Mouse (Mus musculus): ENCODE data around the gene Mafg. TPM values are rescaled to one million over a fixed set of nuclear protein-coding genes. Genes with fewer than 3 reads are reported as not detected.

Gene Mafg
- polyA plus RNA-seq, 1 experiment from 2014 or later, result 42.1 TPM

DNA sequence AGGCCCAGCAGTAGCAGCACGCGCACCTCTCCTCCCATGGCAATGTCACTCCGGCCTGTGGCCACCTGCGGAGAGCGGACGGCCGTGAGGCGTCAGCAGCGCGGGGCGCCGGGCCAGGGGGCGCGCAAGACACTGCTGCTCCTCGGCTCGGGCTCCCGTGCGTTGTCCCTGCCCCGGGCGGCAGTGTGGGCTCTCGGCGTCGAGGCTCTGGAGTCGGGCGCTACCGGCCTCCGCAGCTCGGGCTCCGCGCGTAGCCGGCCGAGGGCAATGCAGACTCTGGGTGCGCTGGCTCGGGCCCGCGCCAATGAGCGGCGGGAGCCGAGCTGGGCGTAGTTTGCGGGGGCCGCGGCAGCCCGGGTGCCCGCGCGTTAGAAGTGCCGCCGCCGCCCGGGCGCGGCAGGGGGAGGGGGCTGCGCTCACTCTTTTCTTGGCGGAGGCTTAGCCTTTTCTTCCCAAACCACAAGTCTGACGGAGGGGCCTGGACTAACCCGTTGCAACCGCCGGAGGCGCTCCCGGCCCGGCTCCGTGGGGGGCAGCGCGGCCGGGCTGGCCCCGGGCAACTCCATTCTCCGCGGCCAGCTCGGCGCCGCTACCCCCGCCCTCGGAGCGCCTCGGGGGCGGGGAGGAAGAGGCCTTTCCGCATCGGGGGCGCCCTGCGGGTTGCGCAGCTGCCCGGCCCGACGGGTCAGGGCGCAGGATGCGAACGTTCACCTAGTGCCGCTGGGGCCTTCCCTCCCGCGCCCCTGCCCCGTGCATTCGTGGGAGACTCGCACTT lies 27.1 kb upstream of the Mafg start:
- ATAC-seq (replicated peaks), result peak; percentile 48; the same call in 1 of the 2 replicates
- under 1% methylated on average over 92 of the region's 95 CpGs for WGBS

GRCm38 (mm10) chr11:120659509-120660300 lies 26.3 kb upstream of the Mafg start:
- no peaks in the 10 kb centered on the region for H3K36me3 ChIP-seq
- H3K27ac ChIP-seq (replicated peaks), result no peak overlapping the region
- H3K9ac ChIP-seq (replicated peaks), result no peak overlapping the region
- peak overlapping the region; percentile 52 for H3K4me2 ChIP-seq (replicated peaks)
- H3K4me1 ChIP-seq, result peaks cover 21% of the 10 kb centered on the region
- H3K4me3 ChIP-seq, result peak overlapping the region; percentile 33
- no peak for ATAC-seq (replicated peaks)
- peaks cover 70% of the 10 kb centered on the region for H3K27me3 ChIP-seq
- WGBS, result 2% methylated on average over 50 of the region's 50 CpGs
- no peaks in the 10 kb centered on the region for H3K9me3 ChIP-seq

More for the DNA sequence above, 27.1 kb upstream of the Mafg start:
- Histone ChIP-seq H3K27ac (replicated peaks) (no peak overlapping the region), H3K4me3 (peak overlapping the region; percentile 33), H3K4me1 (peaks cover 21% of the 10 kb centered on the region), H3K27me3 (peaks cover 73% of the 10 kb centered on the region), H3K36me3 (no peaks in the 10 kb centered on the region), H3K9me3 (no peaks in the 10 kb centered on the region), H3K9ac (replicated peaks) (no peak overlapping the region), H3K4me2 (replicated peaks) (peak overlapping the region; percentile 52)

GRCm38 (mm10) chr11:120658876-120659410 lies 25.5 kb upstream of the Mafg start:
- Histone ChIP-seq H3K4me2 (replicated peaks) (no peak overlapping the region), H3K9ac (replicated peaks) (no peak overlapping the region), H3K9me3 (no peaks in the 10 kb centered on the region), H3K4me1 (peaks cover 21% of the 10 kb centered on the region), H3K27ac (replicated peaks) (no peak overlapping the region), H3K4me3 (no peak overlapping the region; the same call in 1 of the 2 replicates), H3K36me3 (no peaks in the 10 kb centered on the region), H3K27me3 (peaks cover 67% of the 10 kb centered on the region)
- no peak for ATAC-seq (replicated peaks)
- WGBS, result 3% methylated on average over 24 of the region's 24 CpGs

DNA sequence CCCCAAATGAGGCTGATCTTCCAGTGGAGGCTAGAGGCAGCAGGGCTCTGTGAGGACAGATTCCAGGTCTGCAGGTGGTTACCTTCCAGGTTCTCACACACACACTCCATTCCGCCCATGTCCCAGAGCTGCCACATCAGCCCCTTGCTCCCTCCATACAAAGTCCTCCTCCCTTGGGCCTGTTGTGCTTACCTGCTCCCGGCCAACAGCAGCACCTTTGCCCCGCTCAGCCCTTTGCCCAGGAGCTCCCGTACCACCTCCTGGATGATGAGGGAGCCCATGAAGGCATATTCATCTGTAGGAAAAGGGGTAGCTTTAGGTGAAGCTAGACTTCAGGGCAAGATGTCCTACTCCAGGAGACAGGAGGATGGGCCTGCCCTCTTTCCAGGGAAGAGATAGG lies 23.9 kb upstream of the Mafg start:
- Histone ChIP-seq H3K4me1 (peaks cover 21% of the 10 kb centered on the region), H3K9me3 (no peaks in the 10 kb centered on the region), H3K36me3 (no peaks in the 10 kb centered on the region), H3K27me3 (peaks cover 55% of the 10 kb centered on the region), H3K4me2 (replicated peaks) (no peak overlapping the region), H3K9ac (replicated peaks) (no peak overlapping the region), H3K4me3 (no peak overlapping the region), H3K27ac (replicated peaks) (no peak overlapping the region)
- 85% methylated on average over 4 of the region's 4 CpGs for WGBS
- no peak for ATAC-seq (replicated peaks)

DNA sequence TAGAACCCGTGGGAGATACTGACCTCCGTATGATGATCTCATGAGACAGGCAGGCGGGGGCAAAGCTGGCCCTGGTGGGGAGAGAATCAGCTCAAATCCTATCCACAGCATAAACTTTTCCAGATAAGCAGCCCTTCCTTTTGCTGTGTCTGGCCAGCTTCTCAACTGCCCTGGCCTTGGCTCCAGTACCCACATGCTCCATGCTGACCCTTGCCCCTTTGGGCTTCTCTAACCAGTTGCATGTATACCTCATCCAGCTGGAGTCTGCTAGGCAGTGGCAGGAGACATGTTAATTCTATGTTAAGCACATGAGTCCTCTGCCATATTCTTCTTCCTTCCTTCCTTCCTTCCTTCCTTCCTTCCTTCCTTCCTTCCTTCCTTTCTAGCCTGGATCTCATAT lies 21.3 kb upstream of the Mafg start:
- 78% methylated on average over 3 of the region's 3 CpGs for WGBS
- ATAC-seq (replicated peaks), result no peak
- H3K27me3 ChIP-seq, result peaks cover 38% of the 10 kb centered on the region

GRCm38 (mm10) chr11:120651872-120652271 lies 18.5 kb upstream of the Mafg start:
- Histone ChIP-seq H3K4me1 (peaks cover 6% of the 10 kb centered on the region; the same call in 1 of the 2 replicates), H3K4me3 (no peak overlapping the region), H3K36me3 (no peaks in the 10 kb centered on the region), H3K27me3 (0 out of 2 replicates have a peak, but pooled peaks cover 11% of the 10 kb centered on the region), H3K4me2 (replicated peaks) (no peak overlapping the region), H3K9ac (replicated peaks) (no peak overlapping the region), H3K27ac (replicated peaks) (no peak overlapping the region), H3K9me3 (no peaks in the 10 kb centered on the region)
- WGBS, result 69% methylated on average over 3 of the region's 3 CpGs
- ATAC-seq (replicated peaks), result no peak

More for the DNA sequence above, 21.3 kb upstream of the Mafg start:
- Histone ChIP-seq H3K4me1 (peaks cover 6% of the 10 kb centered on the region), H3K9me3 (no peaks in the 10 kb centered on the region), H3K27ac (replicated peaks) (no peak overlapping the region), H3K36me3 (no peaks in the 10 kb centered on the region), H3K4me3 (no peak overlapping the region), H3K9ac (replicated peaks) (no peak overlapping the region), H3K4me2 (replicated peaks) (no peak overlapping the region)

DNA sequence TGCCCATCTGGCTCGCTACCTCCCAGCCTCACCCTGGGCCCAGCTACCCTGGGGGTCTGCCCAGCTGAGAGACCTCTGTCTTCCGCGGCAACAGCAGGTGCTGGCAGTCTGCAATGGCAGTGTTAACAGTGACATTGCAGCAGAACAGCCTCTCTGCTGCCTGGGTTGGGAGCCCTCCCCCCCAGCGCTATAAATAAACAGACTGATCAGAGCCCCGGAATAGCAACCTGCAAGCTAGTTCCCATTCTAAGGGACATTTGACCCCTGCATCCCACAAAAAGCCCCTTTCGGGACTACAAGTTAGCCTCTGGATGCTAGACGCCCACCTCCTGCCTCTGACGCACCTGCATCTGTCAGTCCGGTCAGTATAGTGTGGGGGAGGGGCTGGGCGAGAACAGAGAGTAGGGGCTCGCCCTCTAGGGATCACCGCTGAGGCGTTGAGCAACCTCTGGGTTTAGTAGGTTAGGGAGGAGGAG lies 14.6 kb upstream of the Mafg start, which contains the start of gene Myadml2:
TSS of gene Myadml2 (minus strand) at position 158 of the 476 bp plus-strand sequence.
- Histone ChIP-seq H3K4me2 (replicated peaks) (peak within 1 kb of the TSS; percentile 27), H3K4me1 (peaks cover 13% of the 10 kb centered on the region), H3K9me3 (no peaks in the 10 kb centered on the region), H3K27ac (replicated peaks) (no peak within 1 kb of the TSS), H3K36me3 (no peaks in the 10 kb centered on the region), H3K27me3 (0 out of 2 replicates have a peak, but pooled peaks cover 8% of the 10 kb centered on the region), H3K4me3 (peak within 1 kb of the TSS; percentile 18), H3K9ac (replicated peaks) (no peak within 1 kb of the TSS)
- no peak for ATAC-seq (replicated peaks)
- WGBS, result 7% methylated on average over 13 of the region's 13 CpGs

GRCm38 (mm10) chr11:120647047-120647830 lies 13.8 kb upstream of the Mafg start:
- no peak overlapping the region for H3K9ac ChIP-seq (replicated peaks)
- no peak for ATAC-seq (replicated peaks)
- H3K27me3 ChIP-seq, result 0 out of 2 replicates have a peak, but pooled peaks cover 12% of the 10 kb centered on the region
- WGBS, result 82% methylated on average over 35 of the region's 35 CpGs
- H3K4me2 ChIP-seq (replicated peaks), result no peak overlapping the region
- no peak overlapping the region for H3K27ac ChIP-seq (replicated peaks)
- no peaks in the 10 kb centered on the region for H3K9me3 ChIP-seq
- no peak overlapping the region for H3K4me3 ChIP-seq
- H3K4me1 ChIP-seq, result peaks cover 20% of the 10 kb centered on the region
- H3K36me3 ChIP-seq, result no peaks in the 10 kb centered on the region

DNA sequence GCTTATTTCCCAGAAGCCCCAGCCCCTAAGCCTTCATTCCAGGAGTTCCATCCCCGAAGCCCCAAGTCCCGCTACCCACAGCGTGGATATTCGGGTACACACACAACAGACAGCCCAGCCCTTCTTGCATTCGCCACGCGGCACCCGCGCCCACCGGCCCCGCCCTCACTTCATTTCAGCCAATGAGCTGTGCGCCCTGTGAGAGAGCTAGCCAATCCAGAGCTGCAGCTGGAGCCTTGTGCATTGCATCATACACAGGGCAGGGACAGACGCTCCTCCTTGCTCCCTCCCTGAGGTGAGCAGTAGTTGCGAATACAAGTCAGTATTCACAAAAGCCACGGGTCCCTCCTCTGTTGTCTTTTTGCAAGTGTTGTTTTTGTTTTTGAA lies 10.2 kb upstream of the Mafg start, which contains the start of gene Pycr1:
TSS of gene Pycr1 (minus strand) at position 169 of the 387 bp plus-strand sequence.
- Histone ChIP-seq H3K27me3 (0 out of 2 replicates have a peak, but pooled peaks cover 5% of the 10 kb centered on the region), H3K27ac (replicated peaks) (peak within 1 kb of the TSS; percentile 47; the same call in 1 of the 2 replicates), H3K4me3 (peak within 1 kb of the TSS; percentile 51), H3K4me2 (replicated peaks) (peak within 1 kb of the TSS; percentile 89), H3K36me3 (no peaks in the 10 kb centered on the region), H3K9ac (replicated peaks) (peak within 1 kb of the TSS; percentile 65), H3K4me1 (peaks cover 20% of the 10 kb centered on the region), H3K9me3 (no peaks in the 10 kb centered on the region)
- WGBS, result under 1% methylated on average over 15 of the region's 15 CpGs
- ATAC-seq (replicated peaks), result peak; percentile 100

DNA sequence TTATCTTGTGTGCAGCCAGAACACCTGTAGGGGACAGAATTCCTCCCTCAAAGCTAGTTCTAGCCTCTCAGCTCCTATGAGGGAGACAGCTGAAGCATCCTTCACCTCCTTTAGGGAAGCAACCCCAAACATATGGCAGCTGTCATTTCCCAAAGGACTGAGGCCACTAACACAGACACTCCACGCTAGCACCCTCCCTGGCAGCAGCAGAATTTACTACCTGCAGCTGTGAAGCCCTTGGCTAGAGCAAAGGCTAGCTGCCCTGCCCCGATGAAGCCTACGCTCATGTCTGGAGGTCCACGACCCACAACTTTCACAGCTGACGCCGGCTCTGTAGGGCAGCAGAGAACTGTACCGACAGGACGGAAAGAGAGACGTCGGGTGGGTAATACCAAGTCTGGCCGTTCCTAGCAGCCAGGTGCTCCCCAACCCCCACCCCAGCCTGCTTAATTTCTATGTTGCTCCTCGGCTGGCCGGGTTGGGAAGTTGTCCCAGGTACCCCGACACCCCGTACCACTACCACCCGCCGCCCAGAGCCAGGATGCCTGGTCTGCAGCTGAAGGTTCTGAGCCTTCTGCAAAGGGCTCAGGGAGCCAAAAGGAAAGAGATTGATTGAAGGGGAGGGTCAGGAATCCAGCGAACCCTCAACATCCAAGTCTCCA lies 9.7 kb upstream of the Mafg start:
- WGBS, result 2% methylated on average over 18 of the region's 18 CpGs
- H3K4me1 ChIP-seq, result peaks cover 17% of the 10 kb centered on the region
- H3K4me2 ChIP-seq (replicated peaks), result peak overlapping the region; percentile 89
- H3K27me3 ChIP-seq, result 0 out of 2 replicates have a peak, but pooled peaks cover 5% of the 10 kb centered on the region
- no peaks in the 10 kb centered on the region for H3K36me3 ChIP-seq
- H3K4me3 ChIP-seq, result peak overlapping the region; percentile 51
- H3K27ac ChIP-seq (replicated peaks), result peak overlapping the region; percentile 47; the same call in 1 of the 2 replicates
- H3K9ac ChIP-seq (replicated peaks), result peak overlapping the region; percentile 65
- H3K9me3 ChIP-seq, result no peaks in the 10 kb centered on the region
- ATAC-seq (replicated peaks), result peak; percentile 69

- 0 out of 2 replicates have a peak, but pooled peaks cover 5% of the 10 kb centered on the region for H3K27me3 ChIP-seq
- no peak overlapping the region for H3K4me2 ChIP-seq (replicated peaks)
- H3K4me1 ChIP-seq, result peaks cover 14% of the 10 kb centered on the region
- WGBS, result 94% methylated on average over 8 of the region's 8 CpGs
- ATAC-seq (replicated peaks), result no peak
- H3K4me3 ChIP-seq, result no peak overlapping the region
- no peak overlapping the region for H3K9ac ChIP-seq (replicated peaks)
- H3K36me3 ChIP-seq, result no peaks in the 10 kb centered on the region
- no peak overlapping the region for H3K27ac ChIP-seq (replicated peaks)
- no peaks in the 10 kb centered on the region for H3K9me3 ChIP-seq
These were observed 8.5 kb upstream of the Mafg start for GRCm38 (mm10) chr11:120641869-120642268.

Data from forebrain, embryonic 15.5 days (tissue).